In genomic region chrX:152755819-152756218, GRCm38 (mm10) we compare ENCODE assay signal across 34 mouse cellular contexts. TPM values are rescaled to one million over a fixed set of nuclear protein-coding genes. Genes with fewer than 3 reads are reported as not detected.
DNase-seq lines count a peak whose midpoint lies in the region; ATAC-seq and TF ChIP-seq lines count a peak whose summit lies in the region.
"Had no signal": no experiment of that assay in that cellular context is flagged by ENCODE, and none has a peak within 500 bp of the region (broad histone marks: within the 10 kb centered on the region; RNA-seq: fewer than 3 reads in every experiment).

No protein-coding gene starts in this region.

- no peak for TF ChIP-seq CTCF in kidney, adult 2 months (conservative IDR thresholded peaks at IDR 0.05; ENCODE audit: insufficient read depth, insufficient read length, low read depth, low read length)
- TF ChIP-seq CTCF in liver, adult 2 months (IDR thresholded peaks at IDR 0.05; ENCODE audit: low read depth, low read length), result no peak
- no peak for TF ChIP-seq CTCF in liver, postnatal 0 days (IDR thresholded peaks at IDR 0.05; ENCODE audit: low read depth)
- no peak for TF ChIP-seq CTCF in stomach, postnatal 0 days (IDR thresholded peaks at IDR 0.05; ENCODE audit: low read depth)

- no peak overlapping the region for H3K4me2 ChIP-seq in kidney, embryonic 16.5 days (replicated peaks; ENCODE audit: low read depth, low read length)
- no peak overlapping the region for H3K4me2 ChIP-seq in liver, postnatal 0 days (ENCODE audit: low read depth, low read length)
- H3K4me2 ChIP-seq in intestine, embryonic 16.5 days (ENCODE audit: low read depth, low read length), result no peak overlapping the region
- H3K4me2 ChIP-seq in stomach, postnatal 0 days (replicated peaks; ENCODE audit: low read depth), result no peak overlapping the region
- H3K4me2 ChIP-seq: embryonic facial prominence, embryonic 13.5 days; forebrain, embryonic 13.5 days; heart, embryonic 11.5 days; hindbrain, embryonic 12.5 days; hindbrain, embryonic 15.5 days had no signal

- TF ChIP-seq EP300 in liver, postnatal 0 days (IDR thresholded peaks at IDR 0.05; ENCODE audit: low read depth), result no peak
- no peak for TF ChIP-seq EP300 in stomach, postnatal 0 days (optimal IDR thresholded peaks at IDR 0.05)

- no peaks in the 10 kb centered on the region for H3K4me1 ChIP-seq in kidney, adult 2 months (ENCODE audit: control insufficient read depth, insufficient read depth, low read length)
- no peaks in the 10 kb centered on the region for H3K4me1 ChIP-seq in kidney, embryonic 16.5 days (ENCODE audit: insufficient read depth, low read length)
- H3K4me1 ChIP-seq in liver, adult 2 months (ENCODE audit: control insufficient read depth, insufficient read depth, low read length), result no peaks in the 10 kb centered on the region; the same call in 1 of the 2 replicates
- no peaks in the 10 kb centered on the region for H3K4me1 ChIP-seq in liver, postnatal 0 days (ENCODE audit: insufficient read depth)
- no peaks in the 10 kb centered on the region for H3K4me1 ChIP-seq in intestine, embryonic 16.5 days (ENCODE audit: control insufficient read depth, insufficient read depth, low read length)
- no peaks in the 10 kb centered on the region for H3K4me1 ChIP-seq in stomach, postnatal 0 days (replicated peaks; ENCODE audit: control insufficient read depth, insufficient read depth)
- H3K4me1 ChIP-seq: embryonic facial prominence, embryonic 10.5 days; embryonic facial prominence, embryonic 13.5 days; forebrain, embryonic 10.5 days; forebrain, embryonic 13.5 days; hindbrain, embryonic 12.5 days; hindbrain, embryonic 15.5 days had no signal

- no peaks in the 10 kb centered on the region for H3K27me3 ChIP-seq in kidney, adult 2 months (replicated peaks; ENCODE audit: control insufficient read depth, insufficient read depth, low read length)
- no peaks in the 10 kb centered on the region for H3K27me3 ChIP-seq in kidney, embryonic 16.5 days (ENCODE audit: insufficient read depth, low read length)
- no peaks in the 10 kb centered on the region for H3K27me3 ChIP-seq in liver, adult 2 months (ENCODE audit: control insufficient read depth, insufficient read depth, low read length)
- H3K27me3 ChIP-seq in liver, postnatal 0 days (ENCODE audit: insufficient read depth, low read length), result no peaks in the 10 kb centered on the region
- H3K27me3 ChIP-seq in intestine, embryonic 16.5 days (replicated peaks; ENCODE audit: control insufficient read depth, insufficient read depth, low read length), result no peaks in the 10 kb centered on the region
- H3K27me3 ChIP-seq in stomach, postnatal 0 days (ENCODE audit: control insufficient read depth, insufficient read depth, low read length), result no peaks in the 10 kb centered on the region
- H3K27me3 ChIP-seq: CH12.LX; forebrain, embryonic 13.5 days; hindbrain, embryonic 12.5 days had no signal

- no peak for TF ChIP-seq POLR2A in kidney, adult 2 months (IDR thresholded peaks at IDR 0.05; ENCODE audit: low read depth, low read length)
- TF ChIP-seq POLR2A in liver, adult 2 months (IDR thresholded peaks at IDR 0.05; ENCODE audit: extremely low read depth, insufficient read depth, low read length), result no peak

- H3K79me2 ChIP-seq in liver, adult 2 months (ENCODE audit: control insufficient read depth, insufficient read depth, low read length), result peaks cover 4% of the 10 kb centered on the region; the same call in 1 of the 2 replicates

- H3K9me3 ChIP-seq in kidney, embryonic 16.5 days (ENCODE audit: low read length), result no peaks in the 10 kb centered on the region
- no peaks in the 10 kb centered on the region for H3K9me3 ChIP-seq in liver, postnatal 0 days (ENCODE audit: low read length)
- H3K9me3 ChIP-seq in intestine, embryonic 16.5 days (ENCODE audit: control insufficient read depth, low read length), result no peaks in the 10 kb centered on the region
- no peaks in the 10 kb centered on the region for H3K9me3 ChIP-seq in stomach, postnatal 0 days (ENCODE audit: control insufficient read depth, low read length)
- H3K9me3 ChIP-seq: embryonic facial prominence, embryonic 10.5 days; embryonic facial prominence, embryonic 13.5 days; forebrain, embryonic 10.5 days; forebrain, embryonic 13.5 days; G1E; hindbrain, embryonic 12.5 days; hindbrain, embryonic 15.5 days had no signal

- peak; percentile 54 for DNase-seq in kidney, adult 2 months
- peak; percentile 74 for DNase-seq in liver, adult 2 months (ENCODE audit: extremely low read depth, low read depth, low spot score)
- no peak for DNase-seq in liver, postnatal 0 days
- no peak for DNase-seq in stomach, postnatal 0 days (ENCODE audit: low spot score)
- no peak for DNase-seq in cerebellum, adult 9-10 months
- DNase-seq: adrenal gland, adult 2 months; adrenal gland, postnatal 14 days; B cell, adult 2 months; cerebellum, adult 11 months; cerebellum, adult 2 months; cerebellum, postnatal 10 days; cerebellum, postnatal 36 days; embryo, embryonic 11 days; gastrocnemius, postnatal 10 days; gastrocnemius, postnatal 36 days; heart, adult 11 months had no signal

- no peak for ATAC-seq in kidney, embryonic 16.5 days (ENCODE audit: low FRiP score, low TSS enrichment)
- ATAC-seq in liver, postnatal 0 days, result no peak
- ATAC-seq in intestine, embryonic 16.5 days, result peak; percentile 91
- ATAC-seq in stomach, postnatal 0 days (ENCODE audit: low FRiP score, low TSS enrichment), result no peak
- ATAC-seq: forebrain, embryonic 13.5 days; forebrain, embryonic 16.5 days; Patski had no signal

- H3K9ac ChIP-seq in kidney, embryonic 16.5 days (replicated peaks; ENCODE audit: low read length), result no peak overlapping the region
- no peak overlapping the region for H3K9ac ChIP-seq in liver, adult 2 months (ENCODE audit: low read depth, low read length)
- H3K9ac ChIP-seq in liver, postnatal 0 days (replicated peaks), result no peak overlapping the region
- H3K9ac ChIP-seq in intestine, embryonic 16.5 days (ENCODE audit: low read depth, low read length), result no peak overlapping the region
- no peak overlapping the region for H3K9ac ChIP-seq in stomach, postnatal 0 days (ENCODE audit: low read length)
- H3K9ac ChIP-seq: embryonic facial prominence, embryonic 13.5 days; forebrain, embryonic 13.5 days; hindbrain, embryonic 12.5 days; hindbrain, embryonic 15.5 days had no signal

- 44% methylated on average over 1 of the region's 1 CpGs for WGBS in kidney, adult 2 months
- 88% methylated on average over 1 of the region's 1 CpGs for WGBS in kidney, embryonic 16.5 days
- 14% methylated on average over 1 of the region's 1 CpGs for WGBS in liver, adult 2 months
- 67% methylated on average over 1 of the region's 1 CpGs for WGBS in liver, postnatal 0 days (ENCODE audit: insufficient replicate concordance)
- 77% methylated on average over 1 of the region's 1 CpGs for WGBS in intestine, embryonic 16.5 days
- WGBS in stomach, postnatal 0 days, result 86% methylated on average over 1 of the region's 1 CpGs

- no peak overlapping the region for H3K4me3 ChIP-seq in kidney, adult 2 months (ENCODE audit: insufficient read depth, low read depth, low read length)
- H3K4me3 ChIP-seq in kidney, embryonic 16.5 days (ENCODE audit: low read length), result no peak overlapping the region
- no peak overlapping the region for H3K4me3 ChIP-seq in liver, adult 2 months (ENCODE audit: insufficient read depth, low read depth, low read length)
- no peak overlapping the region for H3K4me3 ChIP-seq in liver, postnatal 0 days (ENCODE audit: low read depth, low read length)
- H3K4me3 ChIP-seq in intestine, embryonic 16.5 days (ENCODE audit: low read length), result no peak overlapping the region
- H3K4me3 ChIP-seq in stomach, postnatal 0 days (ENCODE audit: low read depth, low read length), result no peak overlapping the region
- H3K4me3 ChIP-seq: embryonic facial prominence, embryonic 10.5 days; embryonic facial prominence, embryonic 13.5 days; erythroblast, embryonic 14.5 days; forebrain, embryonic 10.5 days; forebrain, embryonic 13.5 days; hindbrain, embryonic 12.5 days; hindbrain, embryonic 15.5 days had no signal

- no peak overlapping the region for H3K27ac ChIP-seq in kidney, adult 2 months (ENCODE audit: insufficient read depth, low read depth, low read length)
- no peak overlapping the region for H3K27ac ChIP-seq in kidney, embryonic 16.5 days (ENCODE audit: low read length)
- no peak overlapping the region for H3K27ac ChIP-seq in liver, adult 2 months (replicated peaks; ENCODE audit: insufficient read depth, low read depth, low read length)
- no peak overlapping the region for H3K27ac ChIP-seq in liver, postnatal 0 days (ENCODE audit: low read depth)
- H3K27ac ChIP-seq in intestine, embryonic 16.5 days (ENCODE audit: low read length), result no peak overlapping the region
- no peak overlapping the region for H3K27ac ChIP-seq in stomach, postnatal 0 days (replicated peaks)
- H3K27ac ChIP-seq: embryonic facial prominence, embryonic 10.5 days; embryonic facial prominence, embryonic 13.5 days; forebrain, embryonic 10.5 days; forebrain, embryonic 13.5 days; hindbrain, embryonic 12.5 days; hindbrain, embryonic 15.5 days had no signal

- H3K36me3 ChIP-seq in kidney, adult 2 months (ENCODE audit: control insufficient read depth, insufficient read depth, low read length), result no peaks in the 10 kb centered on the region
- no peaks in the 10 kb centered on the region for H3K36me3 ChIP-seq in kidney, embryonic 16.5 days (ENCODE audit: insufficient read depth, low read length)
- no peaks in the 10 kb centered on the region for H3K36me3 ChIP-seq in liver, adult 2 months (ENCODE audit: control insufficient read depth, insufficient read depth, low read length)
- no peaks in the 10 kb centered on the region for H3K36me3 ChIP-seq in liver, postnatal 0 days (replicated peaks; ENCODE audit: insufficient read depth, low read length)
- no peaks in the 10 kb centered on the region for H3K36me3 ChIP-seq in intestine, embryonic 16.5 days (ENCODE audit: control insufficient read depth, insufficient read depth, low read length)
- H3K36me3 ChIP-seq in stomach, postnatal 0 days (ENCODE audit: control insufficient read depth, insufficient read depth, low read length), result no peaks in the 10 kb centered on the region
- H3K36me3 ChIP-seq: embryonic facial prominence, embryonic 10.5 days; embryonic facial prominence, embryonic 13.5 days; forebrain, embryonic 10.5 days; G1E; hindbrain, embryonic 12.5 days; hindbrain, embryonic 15.5 days had no signal

RNA-seq across cellular contexts. Expression of gene Shroom2, which starts 13.4 kb away (rescaled TPM):
- 6.0 TPM in 2 replicates for polyA plus RNA-seq in kidney, adult 2 months (2012; rRNA removed)
- 6.4 and 6.6 TPM in 2 replicates for polyA plus RNA-seq in kidney, embryonic 16.5 days (2015; fragmentation: Nextera tagmentation; extraction: Ambion mirVana)
- 8.6 and 10.8 TPM in 2 replicates for total RNA-seq in liver, adult 2 months (2014; rRNA removed)
- polyA plus RNA-seq in liver, adult 2 months (2012; rRNA removed), result 3.9 and 5.9 TPM in 2 replicates
- polyA plus RNA-seq in liver, postnatal 0 days (2015; fragmentation: Nextera tagmentation; extraction: Ambion mirVana), result 1.6 and 1.7 TPM in 2 replicates
- 4.5 and 5.0 TPM in 2 replicates for polyA plus RNA-seq in intestine, embryonic 16.5 days (2015; fragmentation: Nextera tagmentation; extraction: Ambion mirVana)
- polyA plus RNA-seq in stomach, postnatal 0 days (2015; fragmentation: Nextera tagmentation; extraction: Ambion mirVana), result 2.1 and 2.5 TPM in 2 replicates
- total RNA-seq: hematopoietic stem cell, adult 5-6 weeks had no signal
- polyA plus RNA-seq: erythroblast, embryonic 14.5 days; G1E had no signal

RNA-seq across cellular contexts. Expression of gene Gpr143, which starts 25.9 kb away (rescaled TPM):
- polyA plus RNA-seq in kidney, adult 2 months (2012; rRNA removed), result 0.58 and 0.65 TPM in 2 replicates
- polyA plus RNA-seq in kidney, embryonic 16.5 days (2015; fragmentation: Nextera tagmentation; extraction: Ambion mirVana), result 0.10 TPM in 2 replicates
- total RNA-seq in liver, adult 2 months (2014; rRNA removed), result 0.34 TPM in 1 of 2 replicates, not detected in the other
- polyA plus RNA-seq in liver, adult 2 months (2012; rRNA removed), result not detected in 2 replicates
- 0.08 and 0.11 TPM in 2 replicates for polyA plus RNA-seq in liver, postnatal 0 days (2015; fragmentation: Nextera tagmentation; extraction: Ambion mirVana)
- polyA plus RNA-seq in intestine, embryonic 16.5 days (2015; fragmentation: Nextera tagmentation; extraction: Ambion mirVana), result 0.11 TPM in 1 of 2 replicates, not detected in the other
- 0.07 TPM in 1 of 2 replicates, not detected in the other for polyA plus RNA-seq in stomach, postnatal 0 days (2015; fragmentation: Nextera tagmentation; extraction: Ambion mirVana)
- total RNA-seq: adrenal gland, postnatal 14 days; CH12.LX; G1E; gastrocnemius, adult 18-20 months; gastrocnemius, postnatal 10 days; gastrocnemius, postnatal 36 days; heart, adult 8-10 months; heart, postnatal 25 days; hematopoietic stem cell, adult 5-6 weeks had no signal
- polyA plus RNA-seq: adrenal gland, adult 2 months; cerebellum, adult 2 months; erythroblast, embryonic 14.5 days; forebrain, embryonic 13.5 days; forebrain, embryonic 16.5 days; G1E; Patski had no signal

Comparison
In these comparisons a context has a peak if more than half of its experiments do, and no peak if none do; other contexts are left out.
1. DNase-seq: peak in kidney, adult 2 months (single experiment) and liver, adult 2 months (single experiment); none in liver, postnatal 0 days (single experiment), stomach, postnatal 0 days (single experiment) and cerebellum, adult 9-10 months (single experiment).